Mouse (Mus musculus) bone marrow, adult 2 months (tissue): ENCODE results near the gene Akap9. TPM values are rescaled to one million over a fixed set of nuclear protein-coding genes. Genes with fewer than 3 reads are reported as not detected.
A peak's percentile ranks its signal among the peaks of the same experiment; 100 is the strongest.
"Not testable (repeated sequence)": the region's sequence is repeated elsewhere in the genome, so short reads cannot be mapped to it uniquely, and the experiment has no call there.

Source experiments
- H3K27ac ChIP-seq: fragments of 200-500 bp; 2 replicates; pipeline ENCODE4 v1.5.1; 2012; ENCODE audit warnings: low read depth, mild to moderate bottlenecking, control low read depth, inconsistent platforms, low read length; ENCODE audit not compliant: control insufficient read depth, poor library complexity, insufficient read depth
- H3K4me1 ChIP-seq: fragments of 200-500 bp; 2 replicates; pipeline ENCODE4 v1.6.1; 2011; ENCODE audit warnings: low read length; ENCODE audit not compliant: control insufficient read depth, insufficient read depth
- H3K4me3 ChIP-seq: fragments of 200-500 bp; replicated peaks from 2 replicates; pipeline ENCODE3; 2011; ENCODE audit warnings: mild to moderate bottlenecking, low read depth, low read length, control low read depth; ENCODE audit not compliant: control insufficient read depth
- CTCF ChIP-seq: fragments of 200-500 bp; IDR thresholded peaks from 2 replicates; pipeline ENCODE4 v1.5.1; 2011; ENCODE audit warnings: low read length, control low read depth; ENCODE audit not compliant: control insufficient read depth, insufficient read depth
- POLR2A ChIP-seq: fragments of 200-500 bp; IDR thresholded peaks from 2 replicates; pipeline ENCODE4 v1.6.1; 2011; ENCODE audit warnings: low read depth, mild to moderate bottlenecking, control low read depth, low read length, borderline replicate concordance; ENCODE audit not compliant: control insufficient read depth
- WGBS: fragments of 180-500 bp; shearing (Covaris S2); methylation state at CpG from one replicate; pipeline ENCODE4 v1.1.7; 2018; 5-methylcytosine and 5-hydroxymethylcytosine counted together
- polyA plus RNA-seq: library from polyadenylated mRNA; stranded (reverse); fragments of >200 nt; gene quantifications from 2 replicates; pipeline ENCODE4 v1.2.4, GENCODE M21; 2011; ENCODE audit warnings: low replicate concordance; ENCODE audit not compliant: missing spikeins, insufficient read depth, insufficient read length

Gene Akap9
- 10.2 and 12.5 TPM in 2 replicates for polyA plus RNA-seq

DNA sequence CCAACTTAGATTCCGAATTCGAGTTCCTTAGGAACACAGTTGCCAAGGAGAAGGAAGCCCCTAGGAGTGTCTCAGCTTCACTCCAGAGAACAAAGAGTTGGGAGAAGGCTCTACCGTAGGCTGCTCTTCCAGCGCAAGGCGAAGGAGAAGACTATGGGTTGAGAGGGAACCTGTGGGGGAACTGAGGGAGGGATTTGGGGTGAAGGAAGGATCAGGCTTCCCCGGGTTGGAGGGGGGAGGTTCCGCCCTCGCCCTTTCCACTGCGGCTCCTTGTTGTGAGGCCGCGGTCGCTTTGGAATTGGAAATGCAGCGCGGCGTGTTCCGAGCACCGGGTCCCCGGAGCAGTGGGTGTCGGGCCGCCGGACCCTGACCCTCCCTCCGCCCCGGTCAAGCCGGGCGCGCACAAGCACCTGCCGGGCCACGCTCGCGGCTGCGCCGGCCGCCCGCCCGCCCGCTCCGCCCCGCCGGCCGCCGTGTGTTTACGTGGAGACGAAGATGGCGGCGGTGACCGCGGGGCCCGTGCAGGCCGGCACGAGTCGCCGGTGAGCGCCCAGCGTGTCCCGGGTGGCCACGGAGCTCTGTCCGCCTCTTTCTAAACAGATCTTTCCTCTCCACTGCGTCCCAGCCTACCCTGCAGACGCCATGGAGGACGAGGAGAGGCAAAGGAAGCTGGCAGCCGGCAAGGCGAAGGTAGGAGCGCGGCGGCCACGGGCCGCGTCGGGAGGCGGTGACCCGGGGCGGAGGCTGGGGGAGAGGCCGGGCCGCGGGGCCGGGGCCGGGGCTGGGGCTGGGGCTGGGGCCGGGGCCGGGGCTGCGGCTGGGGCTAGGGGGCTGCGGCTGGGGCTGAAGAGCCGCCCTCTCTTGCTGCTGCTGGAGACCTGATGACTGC lies at the start of gene Akap9:
Gene Akap9, plus strand, starts transcription at position 254 of the 889 bp plus-strand sequence.
- Histone ChIP-seq H3K4me3 (peak within 1 kb of the TSS; percentile 81), H3K4me1 (no peaks in the 10 kb centered on the region; the same call in 1 of the 2 replicates), H3K27ac (peak within 1 kb of the TSS; percentile 37)
- WGBS: 1% methylated on average over 69 of the region's 82 CpGs
- no peak for TF ChIP-seq CTCF
- peak; percentile 61; the same call in 1 of the 2 replicates for TF ChIP-seq POLR2A

DNA sequence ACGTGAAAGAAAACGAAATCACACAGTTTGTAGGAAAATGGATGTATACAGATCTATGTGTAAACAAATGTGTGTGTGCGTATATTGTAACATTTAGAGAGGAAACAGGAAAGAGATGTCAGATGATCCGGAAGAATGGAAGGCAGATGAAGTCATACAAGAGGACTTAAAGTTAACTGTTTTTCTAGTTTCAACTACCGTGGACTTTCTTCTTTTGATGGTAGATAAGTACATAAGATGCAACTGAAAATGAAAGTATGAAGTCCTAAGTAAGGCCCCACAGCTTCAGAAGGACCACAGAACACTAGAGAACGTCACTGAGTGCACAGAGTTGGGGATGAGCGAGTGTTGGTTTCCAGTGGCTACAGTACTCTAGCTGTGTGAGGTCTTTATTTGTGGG lies 41.0 kb upstream of the Akap9 start:
- H3K4me3 ChIP-seq, H3K27ac ChIP-seq, H3K4me1 ChIP-seq: not testable (repeated sequence)
- WGBS: 79% methylated on average over 7 of the region's 7 CpGs

DNA sequence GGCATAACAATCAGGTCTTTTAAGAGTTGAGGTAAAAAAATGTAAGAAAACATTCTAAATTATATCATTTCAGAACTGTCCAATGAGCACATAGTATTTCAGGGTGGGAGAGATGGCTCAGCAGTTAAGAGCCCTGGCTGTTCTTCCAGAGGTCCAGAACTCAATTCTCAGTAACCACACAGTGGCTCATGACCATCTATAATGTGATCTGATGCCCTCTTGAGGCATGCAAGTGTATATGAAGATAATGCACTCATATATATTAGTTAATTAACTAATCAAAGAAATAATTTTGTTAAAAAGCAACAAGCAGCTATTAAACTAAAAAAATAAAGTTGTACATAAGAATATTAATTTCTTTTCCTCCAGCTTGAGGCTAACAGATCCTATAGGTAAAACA lies 38.7 kb upstream of the Akap9 start:
- TF ChIP-seq POLR2A: no peak
- TF ChIP-seq CTCF: no peak

DNA sequence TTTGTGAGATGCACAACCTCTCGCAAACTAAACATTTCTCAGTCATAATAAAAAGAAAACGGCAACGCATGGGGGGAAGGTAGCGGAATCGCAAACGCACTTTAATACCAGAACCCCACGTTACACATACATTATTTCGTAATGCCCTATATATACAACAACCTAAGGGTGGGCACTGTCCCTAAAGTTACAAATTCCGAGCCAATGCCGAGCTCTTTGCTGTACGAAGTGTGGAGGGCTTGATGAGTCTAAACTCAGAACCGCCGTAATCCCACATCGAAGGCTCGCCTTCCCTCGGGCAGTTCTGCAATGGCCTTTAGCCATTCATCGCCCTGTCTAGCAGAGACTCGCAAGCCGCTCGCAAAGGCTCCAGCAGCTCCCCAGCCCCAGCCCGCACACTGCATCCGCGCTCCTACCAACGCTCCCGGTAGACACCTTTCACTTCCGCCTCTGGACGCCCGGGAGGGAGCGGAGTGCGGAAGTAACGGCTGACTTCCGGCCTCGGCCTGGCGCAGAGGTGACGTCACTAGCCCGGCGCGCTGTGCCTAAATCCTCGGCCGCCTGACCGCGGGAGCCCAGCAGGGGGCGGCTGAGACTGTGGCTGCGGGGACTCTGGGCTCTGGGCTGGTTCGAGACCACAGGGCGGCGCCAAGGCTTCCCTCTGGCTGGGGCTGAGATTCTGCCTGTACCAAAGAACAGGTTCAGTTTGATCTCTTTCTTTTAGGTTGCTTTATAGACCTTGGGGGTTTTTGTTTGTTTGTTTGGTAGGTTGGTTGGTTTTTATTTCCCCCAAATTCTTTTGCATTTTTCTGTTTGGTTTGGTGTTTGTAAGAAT lies 34.2 kb upstream of the Akap9 start, which contains the start of gene Mterf1a:
Gene Mterf1a, minus strand, starts transcription at position 475 of the 835 bp plus-strand sequence.
- WGBS: 6% methylated on average over 11 of the region's 47 CpGs
- not testable (repeated sequence) for H3K27ac ChIP-seq
- H3K4me3 ChIP-seq: peak within 1 kb of the TSS; percentile 24

More for the DNA sequence above, 38.7 kb upstream of the Akap9 start:
- Histone ChIP-seq H3K4me1 (no peaks in the 10 kb centered on the region), H3K27ac (no peak overlapping the region), H3K4me3 (no peak overlapping the region)

GRCm38 (mm10) chr5:3894294-3894619 lies 33.6 kb upstream of the Akap9 start:
- H3K27ac ChIP-seq, H3K4me1 ChIP-seq, H3K4me3 ChIP-seq: not testable (repeated sequence)
- 90% methylated on average over 4 of the region's 4 CpGs for WGBS

More for the DNA sequence above, 34.2 kb upstream of the Akap9 start, which contains the start of gene Mterf1a:
- not testable (repeated sequence) for H3K4me1 ChIP-seq

GRCm38 (mm10) chr5:3905471-3905870 lies 22.4 kb upstream of the Akap9 start:
- whole genome bisulfite sequencing: 30% methylated on average over 2 of the region's 2 CpGs
- no peak for TF ChIP-seq POLR2A
- no peak overlapping the region for H3K27ac ChIP-seq
- no peak overlapping the region for H3K4me3 ChIP-seq
- H3K4me1 ChIP-seq: no peaks in the 10 kb centered on the region

GRCm38 (mm10) chr5:3922350-3922749 lies 5.5 kb upstream of the Akap9 start:
- no peak overlapping the region for H3K27ac ChIP-seq
- no peaks in the 10 kb centered on the region for H3K4me1 ChIP-seq
- no peak for TF ChIP-seq POLR2A
- no peak for TF ChIP-seq CTCF
- WGBS: 80% methylated on average over 2 of the region's 2 CpGs
- H3K4me3 ChIP-seq: no peak overlapping the region

- Histone ChIP-seq H3K27ac (no peak overlapping the region), H3K4me1 (no peaks in the 10 kb centered on the region; the same call in 1 of the 2 replicates), H3K4me3 (no peak overlapping the region)
- 69% methylated on average over 4 of the region's 4 CpGs for WGBS
- TF ChIP-seq POLR2A (no peak), CTCF (no peak)
Observed at GRCm38 (mm10) chr5:3926666-3927065, 1.2 kb upstream of the Akap9 start.

DNA sequence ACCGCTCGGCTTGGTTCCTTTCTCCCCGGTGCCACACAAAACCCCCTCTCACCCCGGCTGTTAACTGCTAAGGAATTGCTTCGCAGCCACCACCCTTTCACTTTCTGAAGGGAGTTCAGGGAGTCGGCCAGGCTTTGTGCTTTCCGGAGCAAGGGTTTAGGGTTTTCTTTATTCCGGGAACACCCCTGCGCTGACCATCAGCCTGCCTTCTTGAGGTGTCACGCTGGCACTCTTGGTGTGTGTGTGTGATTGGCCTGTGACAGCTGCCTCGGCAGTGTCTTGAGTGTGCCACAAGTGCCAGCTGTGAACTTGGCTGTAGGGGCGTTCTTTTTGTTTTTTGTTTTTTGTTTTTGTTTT lies 814 bp downstream of the Akap9 start:
- H3K27ac ChIP-seq: no peak overlapping the region
- TF ChIP-seq POLR2A (no peak), CTCF (no peak)
- H3K4me1 ChIP-seq: no peaks in the 10 kb centered on the region; the same call in 1 of the 2 replicates
- under 1% methylated on average over 12 of the region's 12 CpGs for WGBS
- H3K4me3 ChIP-seq: peak overlapping the region; percentile 80
